ENCODE assay signal across 20 mouse cellular contexts in genomic region chr11:64586056-64586455, GRCm38 (mm10).
"Had no signal": no experiment of that assay in that cellular context is flagged by ENCODE, and none has a peak within 500 bp of the region (broad histone marks: within the 10 kb centered on the region; RNA-seq: fewer than 3 reads in every experiment).

No protein-coding gene starts in this region.

- ATAC-seq: lung, postnatal 0 days; midbrain, embryonic 13.5 days; midbrain, embryonic 16.5 days had no signal

- H3K36me3 ChIP-seq: lung, embryonic 15.5 days; midbrain, embryonic 13.5 days; neural tube, embryonic 13.5 days; neural tube, embryonic 15.5 days had no signal

- H3K27ac ChIP-seq: lung, embryonic 15.5 days; macrophage; midbrain, embryonic 13.5 days; neural tube, embryonic 13.5 days; neural tube, embryonic 15.5 days had no signal

- H3K4me2 ChIP-seq: lung, embryonic 15.5 days; midbrain, embryonic 11.5 days; midbrain, embryonic 13.5 days; neural tube, embryonic 13.5 days; neural tube, embryonic 15.5 days had no signal

- H3K9ac ChIP-seq: liver, postnatal 0 days; lung, embryonic 15.5 days; midbrain, embryonic 13.5 days; neural tube, embryonic 13.5 days; neural tube, embryonic 15.5 days had no signal

- H3K9me3 ChIP-seq: lung, embryonic 15.5 days; megakaryocyte, embryonic 14.5 days; midbrain, embryonic 13.5 days; neural tube, embryonic 13.5 days; neural tube, embryonic 15.5 days had no signal

- H3K4me3 ChIP-seq: lung, embryonic 15.5 days; megakaryocyte, embryonic 14.5 days; midbrain, embryonic 13.5 days; myocyte; neural tube, embryonic 13.5 days; neural tube, embryonic 15.5 days had no signal

- H3K27me3 ChIP-seq: lung, embryonic 15.5 days; megakaryocyte, embryonic 14.5 days; neural tube, embryonic 13.5 days; neural tube, embryonic 15.5 days had no signal

- H3K4me1 ChIP-seq: lung, embryonic 15.5 days; megakaryocyte, embryonic 14.5 days had no signal

- DNase-seq: liver, postnatal 0 days; lung, adult 2 months; lung, postnatal 14 days; lung, postnatal 36 days; retina, postnatal 1 day; right cerebral cortex, adult 18-20 months; right cerebral cortex, postnatal 25 days; thymus, adult 18-20 months; thymus, postnatal 14 days; thymus, postnatal 36 days had no signal
